Mouse (Mus musculus): ENCODE data around the gene Ccdc62. TPM values are rescaled to one million over a fixed set of nuclear protein-coding genes. Genes with fewer than 3 reads are reported as not detected.

The Ccdc62 gene
- polyA plus RNA-seq, 1 experiment from 2014 or later, result 5.2 TPM

DNA sequence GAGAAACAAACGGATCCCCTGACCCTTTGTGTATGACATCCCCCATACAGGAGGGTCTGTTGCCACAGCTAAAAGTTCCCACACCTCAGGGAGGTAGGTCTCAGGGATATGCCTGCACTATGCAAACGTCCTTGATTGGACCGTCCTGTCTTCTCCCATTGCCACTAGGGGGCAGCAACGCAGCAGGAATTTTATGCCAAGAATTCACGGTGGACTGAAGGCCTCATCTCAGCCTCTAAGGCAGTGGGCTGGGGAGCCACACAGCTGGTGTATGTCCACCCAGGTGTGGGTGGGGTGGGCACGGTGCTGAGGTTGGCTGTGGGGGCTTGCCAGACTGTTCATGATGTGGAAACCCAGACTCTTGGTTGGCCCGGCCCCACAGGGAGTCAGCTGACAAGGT is 70.3 kb downstream of the Ccdc62 start:
- Histone ChIP-seq H3K9ac (replicated peaks; ENCODE audit: low read depth, low read length) (no peak overlapping the region), H3K36me3 (ENCODE audit: control insufficient read depth, insufficient read depth, low read length) (peaks cover 13% of the 10 kb centered on the region), H3K27me3 (ENCODE audit: control insufficient read depth, insufficient read depth, low read length) (no peaks in the 10 kb centered on the region), H3K4me2 (ENCODE audit: low read depth, low read length) (no peak overlapping the region), H3K27ac (ENCODE audit: low read depth, low read length) (no peak overlapping the region), H3K4me1 (ENCODE audit: control insufficient read depth, insufficient read depth, low read length) (peaks cover 7% of the 10 kb centered on the region; the same call in 1 of the 2 replicates), H3K4me3 (ENCODE audit: low read depth, low read length) (no peak overlapping the region), H3K9me3 (ENCODE audit: control insufficient read depth, low read length) (no peaks in the 10 kb centered on the region)
- ATAC-seq (ENCODE audit: low read depth), result peak; percentile 74; the same call in 1 of the 2 replicates
- 14% methylated on average over 7 of the region's 7 CpGs for WGBS

DNA sequence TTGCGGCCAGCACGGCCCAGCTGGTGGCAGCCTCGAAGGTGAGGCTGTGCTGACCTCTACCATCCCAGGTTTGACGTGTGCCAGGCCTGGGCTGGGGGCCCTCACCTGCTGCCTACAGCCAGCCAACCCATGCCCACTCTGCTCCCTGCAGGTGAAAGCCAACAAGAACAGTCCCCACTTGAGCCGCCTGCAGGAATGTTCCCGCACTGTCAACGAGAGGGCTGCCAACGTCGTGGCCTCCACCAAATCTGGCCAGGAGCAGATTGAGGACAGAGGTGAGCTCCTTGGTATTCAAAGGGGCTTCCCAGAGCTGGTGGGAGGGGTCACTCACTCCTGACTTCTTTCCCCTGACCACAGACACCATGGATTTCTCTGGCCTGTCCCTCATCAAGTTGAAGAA is 70.8 kb downstream of the Ccdc62 start:
- H3K9me3 ChIP-seq (ENCODE audit: control insufficient read depth, low read length), result no peaks in the 10 kb centered on the region
- H3K4me3 ChIP-seq (ENCODE audit: low read depth, low read length), result no peak overlapping the region
- H3K4me2 ChIP-seq (ENCODE audit: low read depth, low read length), result no peak overlapping the region
- peaks cover 18% of the 10 kb centered on the region for H3K36me3 ChIP-seq (ENCODE audit: control insufficient read depth, insufficient read depth, low read length)
- H3K9ac ChIP-seq (replicated peaks; ENCODE audit: low read depth, low read length), result no peak overlapping the region
- WGBS, result 77% methylated on average over 9 of the region's 9 CpGs
- H3K27me3 ChIP-seq (ENCODE audit: control insufficient read depth, insufficient read depth, low read length), result no peaks in the 10 kb centered on the region
- H3K4me1 ChIP-seq (ENCODE audit: control insufficient read depth, insufficient read depth, low read length), result peaks cover 7% of the 10 kb centered on the region; the same call in 1 of the 2 replicates
- ATAC-seq (ENCODE audit: low read depth), result no peak
- H3K27ac ChIP-seq (ENCODE audit: low read depth, low read length), result no peak overlapping the region

DNA sequence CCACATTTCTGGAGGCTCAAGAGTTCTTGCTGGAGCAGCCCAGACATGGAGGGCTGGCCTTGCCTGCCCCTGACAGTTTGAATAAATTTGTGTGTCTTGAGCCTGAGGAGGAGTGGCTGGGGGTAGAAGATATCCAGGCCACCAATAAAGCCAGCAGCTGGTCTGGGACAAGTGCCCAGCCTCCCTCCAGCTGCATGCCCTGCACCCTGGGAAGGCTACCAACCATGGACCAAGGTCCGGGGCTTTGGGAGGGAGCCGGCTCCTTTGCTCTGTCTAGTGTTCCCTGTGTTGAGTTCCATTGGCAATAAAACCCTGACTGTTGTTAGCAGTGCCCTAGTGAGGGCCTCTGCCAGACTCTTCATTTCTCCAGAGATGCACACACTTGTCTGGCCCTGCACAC is 72.4 kb downstream of the Ccdc62 start:
- no peaks in the 10 kb centered on the region for H3K9me3 ChIP-seq (ENCODE audit: control insufficient read depth, low read length)
- no peaks in the 10 kb centered on the region for H3K27me3 ChIP-seq (ENCODE audit: control insufficient read depth, insufficient read depth, low read length)
- no peak for ATAC-seq (ENCODE audit: low read depth)
- peaks cover 7% of the 10 kb centered on the region; the same call in 1 of the 2 replicates for H3K4me1 ChIP-seq (ENCODE audit: control insufficient read depth, insufficient read depth, low read length)
- H3K4me2 ChIP-seq (ENCODE audit: low read depth, low read length), result no peak overlapping the region
- H3K27ac ChIP-seq (ENCODE audit: low read depth, low read length), result peak overlapping the region; percentile 34; the same call in 1 of the 2 replicates
- H3K4me3 ChIP-seq (ENCODE audit: low read depth, low read length), result no peak overlapping the region
- no peak overlapping the region for H3K9ac ChIP-seq (replicated peaks; ENCODE audit: low read depth, low read length)
- WGBS, result 60% methylated on average over 2 of the region's 2 CpGs
- peaks cover 33% of the 10 kb centered on the region for H3K36me3 ChIP-seq (ENCODE audit: control insufficient read depth, insufficient read depth, low read length)

DNA sequence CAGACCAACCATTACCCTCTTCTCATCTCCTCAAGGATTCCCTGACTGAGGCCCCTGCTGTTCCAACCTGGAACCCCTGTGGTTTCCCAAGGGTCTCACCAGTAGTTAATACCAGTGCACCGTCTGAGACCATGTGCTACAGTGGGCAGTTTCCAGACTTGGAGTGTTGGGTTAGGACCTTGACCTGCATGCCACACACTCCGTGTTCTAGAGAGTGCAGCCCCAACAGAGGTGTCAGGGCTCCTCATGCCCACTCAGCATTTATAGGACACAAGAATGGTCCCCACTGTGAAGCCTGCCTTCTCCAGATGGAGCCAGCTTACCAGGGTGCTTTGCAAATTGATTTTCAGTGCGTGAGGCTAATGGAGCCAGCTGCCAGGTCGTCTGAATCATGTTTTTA is 72.9 kb downstream of the Ccdc62 start:
- H3K9ac ChIP-seq (replicated peaks; ENCODE audit: low read depth, low read length), result no peak overlapping the region
- no peak overlapping the region for H3K4me2 ChIP-seq (ENCODE audit: low read depth, low read length)
- H3K4me1 ChIP-seq (ENCODE audit: control insufficient read depth, insufficient read depth, low read length), result peaks cover 7% of the 10 kb centered on the region; the same call in 1 of the 2 replicates
- H3K9me3 ChIP-seq (ENCODE audit: control insufficient read depth, low read length), result no peaks in the 10 kb centered on the region
- no peaks in the 10 kb centered on the region for H3K27me3 ChIP-seq (ENCODE audit: control insufficient read depth, insufficient read depth, low read length)
- no peak for ATAC-seq (ENCODE audit: low read depth)
- peaks cover 38% of the 10 kb centered on the region for H3K36me3 ChIP-seq (ENCODE audit: control insufficient read depth, insufficient read depth, low read length)
- H3K4me3 ChIP-seq (ENCODE audit: low read depth, low read length), result no peak overlapping the region
- peak overlapping the region; percentile 34 for H3K27ac ChIP-seq (ENCODE audit: low read depth, low read length)
- 43% methylated on average over 4 of the region's 4 CpGs for WGBS

DNA sequence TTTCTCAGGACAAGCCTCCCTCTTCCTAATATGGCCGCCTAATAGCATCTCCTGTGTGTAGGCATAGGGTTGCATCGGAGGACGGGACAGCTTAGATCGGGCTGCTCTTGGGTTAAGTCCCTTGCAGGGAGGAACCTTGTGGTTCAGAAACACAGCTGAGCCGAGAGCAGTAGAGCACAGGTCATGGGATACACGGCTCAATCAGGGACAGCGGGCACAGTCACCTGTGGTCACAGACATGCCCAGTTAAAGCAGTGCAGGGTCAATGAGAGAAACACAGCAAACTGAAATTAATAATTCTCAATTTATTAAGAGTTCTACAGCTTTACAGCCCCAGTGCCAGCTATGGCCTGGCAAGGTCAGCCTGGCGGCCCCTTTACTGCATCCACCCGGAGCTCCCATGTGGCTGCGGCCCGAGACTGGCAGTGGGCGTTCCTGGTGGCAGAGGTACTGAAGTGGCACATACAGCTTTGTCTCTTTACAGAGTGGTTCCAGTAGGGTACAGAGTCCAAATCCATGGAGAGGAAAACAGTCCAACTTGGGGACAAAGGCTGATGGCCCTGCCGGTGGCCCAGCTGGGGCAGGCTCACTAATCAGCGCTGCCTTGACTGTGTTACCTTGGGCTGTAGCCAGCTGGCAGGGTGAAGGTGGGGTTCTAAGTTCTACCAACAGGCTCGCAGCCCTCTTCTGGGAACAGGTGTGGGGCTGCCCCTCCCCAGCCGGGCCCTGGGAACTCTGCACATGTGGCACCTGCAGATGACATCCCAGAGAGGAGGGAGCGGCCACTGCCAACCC is 74.1 kb downstream of the Ccdc62 start:
- no peaks in the 10 kb centered on the region for H3K27me3 ChIP-seq (ENCODE audit: control insufficient read depth, insufficient read depth, low read length)
- WGBS, result 82% methylated on average over 17 of the region's 17 CpGs
- no peaks in the 10 kb centered on the region for H3K9me3 ChIP-seq (ENCODE audit: control insufficient read depth, low read length)
- H3K9ac ChIP-seq (replicated peaks; ENCODE audit: low read depth, low read length), result no peak overlapping the region
- H3K4me1 ChIP-seq (ENCODE audit: control insufficient read depth, insufficient read depth, low read length), result peaks cover 7% of the 10 kb centered on the region; the same call in 1 of the 2 replicates
- no peak overlapping the region for H3K4me3 ChIP-seq (ENCODE audit: low read depth, low read length)
- no peak overlapping the region for H3K4me2 ChIP-seq (ENCODE audit: low read depth, low read length)
- H3K27ac ChIP-seq (ENCODE audit: low read depth, low read length), result no peak overlapping the region
- peaks cover 48% of the 10 kb centered on the region for H3K36me3 ChIP-seq (ENCODE audit: control insufficient read depth, insufficient read depth, low read length)
- no peak for ATAC-seq (ENCODE audit: low read depth)

DNA sequence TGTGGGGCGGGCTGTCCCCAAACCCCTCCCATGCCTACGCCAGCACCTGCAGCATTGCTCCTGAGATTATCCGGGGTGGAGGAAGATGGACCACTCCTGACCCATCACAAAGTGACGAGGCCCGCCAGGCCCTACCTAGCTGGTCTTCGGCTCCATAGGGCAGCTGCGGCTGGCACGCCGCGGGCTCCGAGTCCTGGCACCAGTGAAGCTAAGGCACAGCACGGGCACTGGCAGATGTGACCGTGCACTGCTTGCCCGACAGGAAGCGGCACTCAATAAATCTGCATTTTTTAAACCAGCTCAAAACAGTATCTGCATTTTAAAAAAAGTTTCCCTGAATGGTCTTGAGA is 74.6 kb downstream of the Ccdc62 start:
- H3K4me1 ChIP-seq (ENCODE audit: control insufficient read depth, insufficient read depth, low read length), result peaks cover 7% of the 10 kb centered on the region; the same call in 1 of the 2 replicates
- H3K27me3 ChIP-seq (ENCODE audit: control insufficient read depth, insufficient read depth, low read length), result no peaks in the 10 kb centered on the region
- no peak overlapping the region for H3K9ac ChIP-seq (replicated peaks; ENCODE audit: low read depth, low read length)
- no peak for ATAC-seq (ENCODE audit: low read depth)
- H3K9me3 ChIP-seq (ENCODE audit: control insufficient read depth, low read length), result no peaks in the 10 kb centered on the region
- 82% methylated on average over 15 of the region's 15 CpGs for WGBS
- H3K4me3 ChIP-seq (ENCODE audit: low read depth, low read length), result no peak overlapping the region
- peaks cover 50% of the 10 kb centered on the region for H3K36me3 ChIP-seq (ENCODE audit: control insufficient read depth, insufficient read depth, low read length)
- no peak overlapping the region for H3K4me2 ChIP-seq (ENCODE audit: low read depth, low read length)
- no peak overlapping the region for H3K27ac ChIP-seq (ENCODE audit: low read depth, low read length)

DNA sequence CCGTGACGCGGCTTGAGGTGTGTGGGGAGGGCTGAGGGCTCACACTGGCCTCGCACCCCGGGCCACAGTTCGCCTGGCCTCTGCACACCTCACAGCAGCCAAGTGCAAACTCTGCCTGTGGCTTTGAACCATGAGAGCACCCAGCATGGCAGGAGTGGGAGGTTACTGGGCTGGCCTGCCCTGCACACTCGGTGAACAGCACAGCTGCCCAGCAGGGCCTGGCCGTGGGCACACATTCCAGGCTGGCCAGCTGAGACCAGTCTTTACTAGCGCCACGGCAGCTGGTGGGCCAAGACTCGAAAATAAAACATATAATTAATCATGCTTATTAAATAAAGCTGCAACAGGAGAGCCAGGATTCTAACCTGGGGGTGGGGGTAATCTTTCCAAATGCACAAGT is 75.1 kb downstream of the Ccdc62 start:
- no peaks in the 10 kb centered on the region for H3K9me3 ChIP-seq (ENCODE audit: control insufficient read depth, low read length)
- H3K36me3 ChIP-seq (ENCODE audit: control insufficient read depth, insufficient read depth, low read length), result peaks cover 51% of the 10 kb centered on the region
- peaks cover 7% of the 10 kb centered on the region; the same call in 1 of the 2 replicates for H3K4me1 ChIP-seq (ENCODE audit: control insufficient read depth, insufficient read depth, low read length)
- H3K9ac ChIP-seq (replicated peaks; ENCODE audit: low read depth, low read length), result no peak overlapping the region
- WGBS, result 73% methylated on average over 11 of the region's 11 CpGs
- no peak overlapping the region for H3K4me2 ChIP-seq (ENCODE audit: low read depth, low read length)
- no peak overlapping the region for H3K4me3 ChIP-seq (ENCODE audit: low read depth, low read length)
- H3K27me3 ChIP-seq (ENCODE audit: control insufficient read depth, insufficient read depth, low read length), result no peaks in the 10 kb centered on the region
- H3K27ac ChIP-seq (ENCODE audit: low read depth, low read length), result no peak overlapping the region
- no peak for ATAC-seq (ENCODE audit: low read depth)

DNA sequence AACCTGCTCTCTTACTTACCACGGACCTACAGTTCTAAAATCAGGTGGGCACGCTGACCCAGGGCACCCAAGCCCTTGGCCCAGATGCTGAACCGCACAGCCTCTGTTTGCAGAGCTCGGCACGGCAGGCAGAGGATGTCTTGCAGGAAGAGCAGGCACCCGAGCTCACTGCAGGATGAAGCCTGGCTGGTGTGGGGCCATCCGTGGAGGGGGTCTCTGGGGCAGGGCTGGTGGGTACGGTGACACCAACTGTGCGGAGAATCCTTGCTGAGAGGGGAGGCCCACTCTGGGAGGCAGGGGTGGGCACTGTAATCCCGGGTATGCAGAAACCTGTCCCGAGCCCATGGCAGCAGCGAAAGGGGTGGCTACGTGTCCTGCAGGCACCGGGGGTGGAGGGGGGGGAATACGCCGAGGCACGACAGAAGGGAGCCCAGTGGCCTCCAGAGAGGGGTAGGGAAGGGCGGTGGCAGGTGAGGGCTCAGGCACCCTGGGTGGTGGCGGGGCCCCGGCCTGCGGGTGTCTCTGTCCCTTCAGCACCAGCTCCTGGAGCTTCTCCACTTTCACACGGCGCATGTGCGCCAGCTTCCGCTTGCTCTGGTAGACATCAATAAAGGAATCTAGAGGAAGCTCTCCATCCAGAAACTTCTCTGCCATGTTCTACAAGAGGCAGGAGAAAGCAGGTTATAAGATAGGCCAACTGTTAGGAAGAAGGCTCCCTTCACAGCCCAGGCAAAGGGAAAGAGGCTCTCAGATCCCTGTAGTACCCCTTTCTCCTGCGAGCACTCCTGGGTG is 75.8 kb downstream of the Ccdc62 start:
- no peak for ATAC-seq (ENCODE audit: low read depth)
- no peak overlapping the region for H3K4me3 ChIP-seq (ENCODE audit: low read depth, low read length)
- no peak overlapping the region for H3K4me2 ChIP-seq (ENCODE audit: low read depth, low read length)
- no peaks in the 10 kb centered on the region for H3K9me3 ChIP-seq (ENCODE audit: control insufficient read depth, low read length)
- WGBS, result 91% methylated on average over 26 of the region's 26 CpGs
- peaks cover 13% of the 10 kb centered on the region for H3K4me1 ChIP-seq (ENCODE audit: control insufficient read depth, insufficient read depth, low read length)
- H3K9ac ChIP-seq (replicated peaks; ENCODE audit: low read depth, low read length), result no peak overlapping the region
- peak overlapping the region; percentile 34; the same call in 1 of the 2 replicates for H3K27ac ChIP-seq (ENCODE audit: low read depth, low read length)
- peaks cover 51% of the 10 kb centered on the region for H3K36me3 ChIP-seq (ENCODE audit: control insufficient read depth, insufficient read depth, low read length)
- H3K27me3 ChIP-seq (ENCODE audit: control insufficient read depth, insufficient read depth, low read length), result no peaks in the 10 kb centered on the region

All from neural tube, embryonic 14.5 days (tissue).